Mouse (Mus musculus): Measurements from ENCODE around the gene Gm21905. TPM values are rescaled to one million over a fixed set of nuclear protein-coding genes. Genes with fewer than 3 reads are reported as not detected.

Gm21905 gene
- polyA plus RNA-seq (2017; shearing (Covaris generic)) = not detected

DNA sequence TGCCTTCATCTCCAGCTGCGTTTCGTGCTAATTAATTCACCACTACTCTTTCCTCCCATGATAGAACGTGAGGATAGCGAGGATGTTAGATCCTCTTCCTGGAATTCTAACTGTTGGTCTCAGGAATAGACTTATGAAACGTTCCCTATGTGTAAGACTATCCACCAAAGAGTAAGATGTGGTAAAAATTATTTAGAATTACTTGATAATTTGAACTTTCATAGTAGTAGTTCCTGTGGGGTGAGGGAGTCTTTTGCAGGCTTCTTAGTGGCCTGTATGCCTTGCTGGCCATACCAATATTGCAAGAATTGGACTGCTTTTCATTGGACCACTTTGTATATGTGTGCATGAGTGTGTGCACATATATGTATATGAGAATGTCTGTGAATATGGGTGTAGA, at the start of gene Gm21905:
Gm21905 (minus strand) TSS at position 101 of the 400 bp plus-strand sequence.
- no peak for ATAC-seq

GRCm38 (mm10) chr5:67990426-67990825, 44.2 kb upstream of the Gm21905 start:
- no peak for ATAC-seq

DNA sequence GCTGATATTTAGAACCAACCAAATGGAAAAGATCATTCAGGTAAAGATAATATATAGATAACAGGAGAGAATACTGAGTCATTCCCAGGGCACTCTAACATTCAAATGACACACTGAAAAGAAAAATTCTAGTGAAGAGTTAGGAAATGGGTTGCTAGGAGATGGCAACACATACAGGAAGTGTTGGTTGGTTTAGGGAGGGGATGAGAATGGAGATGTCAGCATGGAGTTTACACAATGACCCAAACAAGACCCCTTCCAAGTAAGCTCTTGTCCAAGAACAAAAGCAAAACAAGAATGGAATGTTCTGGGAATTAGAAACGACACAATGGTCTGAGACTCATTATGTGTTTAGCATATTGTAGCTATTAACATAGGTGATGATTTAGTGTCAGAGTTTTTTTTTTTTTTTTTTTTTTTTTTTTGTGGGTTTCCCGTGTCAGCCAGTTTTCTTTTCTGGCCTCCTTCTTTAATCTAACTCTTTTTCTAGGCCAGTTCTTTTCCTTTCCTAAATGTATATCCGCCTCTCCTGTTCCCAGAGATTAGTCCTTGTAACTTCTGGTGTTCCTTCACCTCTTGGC, 35.8 kb upstream of the Gm21905 start:
- no peak for ATAC-seq

DNA sequence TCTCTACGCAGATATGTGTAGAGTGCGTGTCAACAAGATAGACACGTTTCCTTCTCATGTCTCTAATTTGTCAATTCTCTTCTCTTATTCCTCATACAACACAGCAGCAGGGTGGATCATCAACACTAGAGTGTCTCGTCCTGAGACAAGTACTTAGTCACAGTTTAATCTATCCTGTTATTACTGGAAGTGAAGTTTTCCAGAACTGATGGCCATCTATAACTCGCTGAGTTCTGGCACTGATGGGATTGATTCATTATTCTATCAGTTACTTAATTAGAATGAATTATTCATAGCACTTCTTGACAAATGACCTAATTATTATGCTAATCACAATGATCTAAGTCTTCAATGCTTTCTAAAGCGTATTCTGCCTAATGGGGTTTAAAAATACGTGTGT, 23.3 kb upstream of the Gm21905 start:
- no peak for ATAC-seq

DNA sequence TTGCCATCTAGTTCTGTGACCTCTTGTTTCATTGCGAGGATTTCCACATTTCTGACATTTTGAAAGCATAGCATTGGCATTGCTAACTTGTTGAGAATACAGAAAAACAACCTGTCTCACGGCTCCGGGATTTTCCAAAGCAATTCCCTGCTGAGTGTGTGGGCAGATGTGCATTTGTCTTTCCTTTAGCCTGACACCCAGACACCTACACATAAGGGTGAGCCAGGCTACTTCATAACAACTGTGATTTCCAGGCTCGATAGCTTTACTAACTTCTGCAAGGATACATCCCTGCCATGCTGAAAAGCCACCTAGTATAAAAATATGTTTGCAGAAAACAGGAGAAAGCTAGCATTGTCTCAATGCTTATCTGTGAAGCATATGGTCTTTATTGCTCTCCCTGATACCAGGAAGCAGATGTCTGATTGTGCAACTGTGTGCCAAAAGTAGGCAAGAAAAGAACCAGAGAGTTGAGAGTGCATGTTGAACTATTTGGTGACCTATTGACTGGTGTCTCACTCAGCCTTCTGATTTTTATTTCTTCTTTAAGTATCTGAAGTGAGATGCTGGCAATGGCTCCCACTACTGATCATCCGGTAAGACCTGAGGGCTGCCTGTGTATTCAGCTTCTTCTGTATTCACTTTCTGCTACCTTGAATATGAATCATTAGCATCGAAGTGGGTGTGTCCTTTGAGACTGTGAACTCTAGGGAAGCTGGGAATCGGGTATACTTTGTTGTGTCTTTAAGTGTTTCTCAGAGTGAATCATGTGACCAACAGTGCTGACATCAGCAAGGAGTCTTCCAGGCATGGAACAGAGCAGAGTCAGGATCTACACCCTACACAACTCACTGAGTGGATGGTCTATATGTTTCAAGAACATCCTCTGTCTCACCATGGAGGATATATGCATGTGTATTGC, 15.7 kb upstream of the Gm21905 start:
- no peak for ATAC-seq

DNA sequence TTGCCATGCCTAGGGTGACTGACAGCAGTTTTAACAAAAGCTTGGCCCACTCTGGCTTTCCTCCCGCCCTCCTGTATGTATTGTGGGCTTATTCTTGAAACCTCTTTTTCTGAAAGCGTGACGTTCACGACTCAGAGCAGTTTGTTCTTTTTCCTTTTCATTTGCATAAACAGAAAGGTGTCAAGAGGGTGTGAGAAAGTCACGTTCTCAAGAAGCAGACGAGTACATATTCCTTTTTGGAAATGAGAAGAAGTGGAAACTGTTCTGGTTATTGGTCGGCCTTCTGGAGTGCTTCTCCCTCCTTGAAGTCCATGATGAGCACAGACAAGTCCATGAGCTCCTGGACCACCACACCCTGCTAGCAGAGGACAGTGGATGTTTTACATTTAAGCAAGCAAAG, 9.3 kb upstream of the Gm21905 start:
- ATAC-seq = no peak

DNA sequence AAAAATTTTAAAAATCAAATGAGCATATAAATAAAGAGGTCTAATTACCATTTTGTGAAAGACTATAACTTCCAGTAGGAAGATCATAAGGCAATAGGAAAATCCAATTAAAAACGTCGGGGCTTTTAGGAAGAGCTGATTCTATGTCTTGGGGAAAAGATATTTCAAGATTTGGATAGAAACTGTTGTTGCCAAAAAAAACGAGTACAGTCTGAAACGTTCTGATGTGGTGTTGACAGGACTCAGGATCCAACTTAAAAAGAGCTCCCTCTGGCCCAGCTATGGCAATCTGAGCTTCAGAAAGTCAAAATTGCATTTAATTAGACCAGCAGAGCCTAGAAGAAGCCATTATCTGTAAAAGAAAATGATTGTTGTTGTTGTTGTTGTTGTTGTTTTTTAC, 7.9 kb upstream of the Gm21905 start:
- ATAC-seq = no peak

DNA sequence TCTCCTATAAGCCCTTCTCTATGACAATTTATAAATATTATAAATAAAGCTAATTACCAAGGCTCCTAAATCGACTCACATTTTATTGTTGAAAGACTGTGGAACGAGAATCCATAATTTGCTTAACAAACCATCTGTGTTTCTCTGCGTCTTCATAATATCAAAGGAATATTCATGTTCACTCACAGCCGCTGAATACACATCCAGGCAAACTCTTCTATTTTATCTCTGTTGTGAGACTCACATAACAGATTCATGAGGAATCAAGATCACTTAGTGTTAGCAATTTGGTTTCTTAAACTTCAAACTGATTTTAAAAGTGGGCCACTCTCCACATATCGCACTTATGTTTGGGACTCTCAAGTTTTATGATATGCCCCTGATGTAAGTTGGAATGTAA, 1.9 kb upstream of the Gm21905 start:
- no peak for ATAC-seq

DNA sequence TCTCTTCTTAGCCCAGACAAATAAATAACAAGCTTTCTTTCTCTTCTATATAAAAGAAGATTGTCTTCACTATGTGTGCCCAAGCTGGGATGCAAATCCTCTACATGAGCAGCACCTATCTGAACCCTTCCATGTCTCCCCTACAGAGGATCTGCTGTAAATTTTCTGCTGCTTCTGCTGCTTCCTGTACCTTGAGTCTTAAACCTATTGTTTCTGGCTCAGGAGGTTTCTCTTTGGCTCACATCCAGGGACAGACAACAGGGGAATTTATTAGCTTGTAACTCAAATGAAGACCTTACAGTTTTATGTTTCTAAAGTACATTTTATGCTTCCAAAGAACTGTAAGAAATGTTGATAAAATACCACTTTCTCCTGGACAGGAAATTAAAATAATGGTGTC, 785 bp upstream of the Gm21905 start:
- no peak for ATAC-seq

DNA sequence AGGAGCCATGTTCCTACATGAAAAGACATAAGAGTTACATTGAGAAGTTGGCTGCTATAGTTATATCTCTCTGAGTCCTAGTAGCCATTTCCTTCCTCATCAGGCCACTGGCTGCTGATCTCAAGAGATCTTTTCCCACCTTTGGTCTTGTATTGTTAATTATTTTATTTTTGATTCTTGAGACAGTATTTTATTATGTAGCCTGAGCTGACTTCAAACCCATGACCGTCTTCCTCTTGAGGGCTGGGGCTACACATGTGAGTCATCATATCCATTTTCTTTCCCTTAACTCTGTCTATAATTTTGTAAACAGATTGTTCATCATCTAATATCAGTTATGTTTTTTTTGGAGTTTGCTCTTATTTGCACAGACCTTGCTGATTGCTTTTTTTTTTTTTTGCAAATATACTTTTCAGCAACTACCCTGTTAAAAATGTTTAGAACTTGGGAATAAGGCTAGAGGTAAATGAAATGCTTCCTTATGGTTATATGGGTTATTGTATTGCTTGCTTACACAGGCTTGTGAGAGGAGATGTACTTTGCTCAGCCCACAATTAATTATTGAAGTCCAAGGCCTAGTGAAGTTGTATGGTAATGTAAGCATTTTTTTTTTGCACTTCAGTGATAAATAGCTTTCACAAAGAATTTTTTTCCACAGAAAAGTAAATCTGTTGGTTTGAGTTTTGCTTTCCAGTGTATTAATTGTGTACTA, 2.0 kb downstream of the Gm21905 start:
- no peak for ATAC-seq

GRCm38 (mm10) chr5:67943199-67943598, 3.0 kb downstream of the Gm21905 start:
- no peak for ATAC-seq

DNA sequence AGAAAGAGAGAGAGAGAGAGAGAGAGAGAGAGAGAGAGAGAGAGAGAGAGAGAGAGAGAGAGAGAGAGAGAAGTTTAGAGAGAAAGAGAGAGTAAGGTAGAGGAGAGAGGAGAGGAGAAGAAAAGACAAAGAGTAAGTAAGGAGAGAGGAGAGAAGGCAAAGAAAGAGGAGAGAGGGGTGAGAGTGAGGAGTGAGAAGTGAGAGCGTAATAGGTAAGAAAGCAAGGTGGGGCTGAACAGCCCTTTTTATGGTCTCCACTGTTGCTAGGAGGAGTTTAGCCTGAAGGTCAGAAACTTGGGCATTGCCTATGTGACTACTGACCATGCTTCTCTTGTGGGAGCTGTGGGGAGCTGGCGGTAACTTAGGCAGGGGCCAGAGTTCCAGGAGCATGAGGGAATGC, 4.9 kb downstream of the Gm21905 start, which contains the start of gene Gm5108:
Gm5108 (plus strand) TSS at position 301 of the 400 bp plus-strand sequence.
- no peak for ATAC-seq

GRCm38 (mm10) chr5:67931623-67932022, 14.6 kb downstream of the Gm21905 start:
- no peak for ATAC-seq

DNA sequence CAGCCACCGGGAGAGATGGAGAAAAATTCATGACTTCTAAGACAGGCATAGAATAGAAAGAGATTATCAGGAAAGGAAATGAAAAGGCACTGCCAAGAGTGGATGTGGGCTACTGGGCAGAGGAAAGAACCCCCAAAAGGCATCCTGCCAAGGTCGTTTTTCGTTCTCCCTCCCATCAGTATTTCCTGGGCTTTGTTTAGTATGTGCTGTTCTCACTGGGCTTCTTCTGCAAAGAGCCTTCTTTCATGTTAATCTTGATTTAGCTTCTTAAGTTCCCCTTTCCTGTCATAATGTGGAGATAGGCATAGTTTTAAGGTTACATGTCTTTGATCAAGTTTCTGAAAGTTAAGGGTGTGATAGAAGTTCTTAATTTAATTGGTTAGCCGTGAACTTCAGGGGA, 15.6 kb downstream of the Gm21905 start:
- peak; percentile 26 for ATAC-seq

GRCm38 (mm10) chr5:67904555-67904954, 41.7 kb downstream of the Gm21905 start:
- no peak for ATAC-seq

DNA sequence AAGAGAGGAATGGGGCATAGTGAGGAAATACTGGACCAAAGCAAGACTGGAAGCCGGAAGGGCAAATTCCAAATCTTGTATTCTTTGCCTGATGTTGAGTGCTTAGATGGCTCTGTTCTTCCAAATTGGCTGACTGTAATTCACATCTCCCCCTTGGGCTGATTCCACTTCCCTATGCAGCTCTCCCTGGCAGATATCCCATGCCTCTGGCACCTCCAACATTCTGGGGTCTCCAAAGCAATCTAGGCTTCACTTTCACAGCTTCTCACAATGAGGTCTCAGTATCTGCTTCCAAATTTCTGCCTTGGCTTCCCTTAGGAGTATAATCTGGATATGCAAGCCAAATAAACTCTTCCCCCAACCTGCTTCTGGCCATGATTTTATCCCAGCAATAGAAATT, 47.3 kb downstream of the Gm21905 start:
- no peak for ATAC-seq

- ATAC-seq = no peak
These were observed 61.6 kb downstream of the Gm21905 start for GRCm38 (mm10) chr5:67884422-67885210.

- ATAC-seq = no peak
These were observed 62.6 kb downstream of the Gm21905 start for GRCm38 (mm10) chr5:67883564-67884171.
